Mouse (Mus musculus): ENCODE measurements around the gene Far2.

Gene Far2

GRCm38 (mm10) chr6:148046881-148047649, at the start of gene Far2:
Gene Far2, plus strand, starts transcription at chr6:148047259.
- TF ChIP-seq GATA4 (IDR thresholded peaks at IDR 0.05; ENCODE audit: insufficient replicate concordance, low read length) = no peak

- TF ChIP-seq GATA4 (IDR thresholded peaks at IDR 0.05; ENCODE audit: insufficient replicate concordance, low read length) = no peak
These were observed 46.6 kb upstream of the Far2 start for GRCm38 (mm10) chr6:148000483-148000882.

GRCm38 (mm10) chr6:148001071-148001470, 46.0 kb upstream of the Far2 start:
- TF ChIP-seq GATA4 (IDR thresholded peaks at IDR 0.05; ENCODE audit: insufficient replicate concordance, low read length) = no peak

- no peak for TF ChIP-seq GATA4 (IDR thresholded peaks at IDR 0.05; ENCODE audit: insufficient replicate concordance, low read length)
These were observed 40.8 kb upstream of the Far2 start for GRCm38 (mm10) chr6:148006118-148006837.

- TF ChIP-seq GATA4 (IDR thresholded peaks at IDR 0.05; ENCODE audit: insufficient replicate concordance, low read length) = no peak
These were observed 6.3 kb upstream of the Far2 start for GRCm38 (mm10) chr6:148040759-148041158.

- no peak for TF ChIP-seq GATA4 (IDR thresholded peaks at IDR 0.05; ENCODE audit: insufficient replicate concordance, low read length)
These were observed 560 bp downstream of the Far2 start for GRCm38 (mm10) chr6:148047650-148047988.

- no peak for TF ChIP-seq GATA4 (IDR thresholded peaks at IDR 0.05; ENCODE audit: insufficient replicate concordance, low read length)
These were observed 16.1 kb downstream of the Far2 start for GRCm38 (mm10) chr6:148063131-148063530.

GRCm38 (mm10) chr6:148066267-148066666, 19.2 kb downstream of the Far2 start:
- no peak for TF ChIP-seq GATA4 (IDR thresholded peaks at IDR 0.05; ENCODE audit: insufficient replicate concordance, low read length)

- TF ChIP-seq GATA4 (IDR thresholded peaks at IDR 0.05; ENCODE audit: insufficient replicate concordance, low read length) = no peak
These were observed 21.7 kb downstream of the Far2 start for GRCm38 (mm10) chr6:148068786-148069185.

GRCm38 (mm10) chr6:148073599-148073998, 26.5 kb downstream of the Far2 start:
- TF ChIP-seq GATA4 (IDR thresholded peaks at IDR 0.05; ENCODE audit: insufficient replicate concordance, low read length) = no peak

- no peak for TF ChIP-seq GATA4 (IDR thresholded peaks at IDR 0.05; ENCODE audit: insufficient replicate concordance, low read length)
These were observed 27.3 kb downstream of the Far2 start for GRCm38 (mm10) chr6:148074211-148074864.

GRCm38 (mm10) chr6:148083864-148084263, 36.8 kb downstream of the Far2 start:
- TF ChIP-seq GATA4 (IDR thresholded peaks at IDR 0.05; ENCODE audit: insufficient replicate concordance, low read length) = no peak

- no peak for TF ChIP-seq GATA4 (IDR thresholded peaks at IDR 0.05; ENCODE audit: insufficient replicate concordance, low read length)
These were observed 37.3 kb downstream of the Far2 start for GRCm38 (mm10) chr6:148084403-148084802.

- no peak for TF ChIP-seq GATA4 (IDR thresholded peaks at IDR 0.05; ENCODE audit: insufficient replicate concordance, low read length)
These were observed 50.0 kb downstream of the Far2 start for GRCm38 (mm10) chr6:148097039-148097438.

GRCm38 (mm10) chr6:148101977-148102376, 54.9 kb downstream of the Far2 start:
- no peak for TF ChIP-seq GATA4 (IDR thresholded peaks at IDR 0.05; ENCODE audit: insufficient replicate concordance, low read length)

GRCm38 (mm10) chr6:148102434-148102833, 55.4 kb downstream of the Far2 start:
- no peak for TF ChIP-seq GATA4 (IDR thresholded peaks at IDR 0.05; ENCODE audit: insufficient replicate concordance, low read length)

Data from liver, adult (tissue).